Mouse (Mus musculus) bone marrow, adult 2 months (tissue): ENCODE results near the gene Cacna1d.

ENCODE experiments used
- CTCF ChIP-seq: fragments of 200-500 bp; IDR thresholded peaks from 2 replicates; pipeline ENCODE4 v1.5.1; 2011; ENCODE audit warnings: low read length, control low read depth; ENCODE audit not compliant: control insufficient read depth, insufficient read depth
- POLR2A ChIP-seq: fragments of 200-500 bp; IDR thresholded peaks from 2 replicates; pipeline ENCODE4 v1.6.1; 2011; ENCODE audit warnings: low read depth, mild to moderate bottlenecking, control low read depth, low read length, borderline replicate concordance; ENCODE audit not compliant: control insufficient read depth

DNA sequence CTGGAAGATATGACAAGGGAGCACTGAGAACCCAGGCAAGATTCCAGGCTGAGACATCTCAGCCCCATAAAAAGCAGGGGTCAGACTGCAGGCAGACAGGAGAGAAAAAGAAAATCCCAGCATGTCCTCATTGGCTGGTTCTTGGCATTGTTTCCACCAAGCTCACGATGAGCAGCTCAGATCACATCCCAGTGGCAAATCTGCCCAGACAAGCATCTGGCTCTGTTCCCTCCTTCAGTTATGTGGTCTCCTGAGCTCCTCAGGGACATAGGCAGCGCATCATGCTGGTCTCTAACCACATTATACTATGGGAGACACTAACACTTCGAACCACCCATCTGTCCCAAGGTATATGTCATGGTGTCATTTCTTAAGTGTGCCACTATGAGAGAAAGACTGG, 422.7 kb downstream of the Cacna1d start:
- TF ChIP-seq POLR2A: no peak
- TF ChIP-seq CTCF: no peak
